Mouse (Mus musculus) kidney, adult 18-20 months (tissue): Measurements from ENCODE around the gene Scg2.

Source experiments
- DNase-seq: peaks from one replicate; pipeline ENCODE4 v3.0.0; 2021

Scg2 gene

GRCm38 (mm10) chr1:79439609-79440308 is at the start of gene Scg2:
Gene Scg2 (minus strand): TSS chr1:79440120.
- peak; percentile 65 for DNase-seq

GRCm38 (mm10) chr1:79485546-79485945 is 45.6 kb upstream of the Scg2 start:
- no peak for DNase-seq

GRCm38 (mm10) chr1:79470856-79471255 is 30.9 kb upstream of the Scg2 start:
- no peak for DNase-seq

- DNase-seq = no peak
Measured at GRCm38 (mm10) chr1:79469871-79470270, 30.0 kb upstream of the Scg2 start.

GRCm38 (mm10) chr1:79466585-79466984 is 26.7 kb upstream of the Scg2 start:
- no peak for DNase-seq

GRCm38 (mm10) chr1:79458558-79458957 is 18.6 kb upstream of the Scg2 start:
- DNase-seq = no peak

GRCm38 (mm10) chr1:79454164-79454563 is 14.2 kb upstream of the Scg2 start:
- no peak for DNase-seq

GRCm38 (mm10) chr1:79452339-79452738 is 12.4 kb upstream of the Scg2 start:
- no peak for DNase-seq

- DNase-seq = no peak
Measured at GRCm38 (mm10) chr1:79450343-79451021, 10.6 kb upstream of the Scg2 start.

- DNase-seq = no peak
Measured at GRCm38 (mm10) chr1:79449943-79450342, 10.0 kb upstream of the Scg2 start.

- no peak for DNase-seq
Measured at GRCm38 (mm10) chr1:79445586-79445985, 5.7 kb upstream of the Scg2 start.

GRCm38 (mm10) chr1:79437755-79438154 is 2.2 kb downstream of the Scg2 start:
- DNase-seq = no peak

- no peak for DNase-seq
Measured at GRCm38 (mm10) chr1:79436671-79437070, 3.2 kb downstream of the Scg2 start.

GRCm38 (mm10) chr1:79429058-79429457 is 10.9 kb downstream of the Scg2 start:
- DNase-seq = no peak

- DNase-seq = no peak
Measured at GRCm38 (mm10) chr1:79415496-79415895, 24.4 kb downstream of the Scg2 start.

- DNase-seq = no peak
Measured at GRCm38 (mm10) chr1:79406337-79406942, 33.5 kb downstream of the Scg2 start.

GRCm38 (mm10) chr1:79401090-79402012 is 38.6 kb downstream of the Scg2 start:
- DNase-seq = no peak

- peak; percentile 3 for DNase-seq
Measured at GRCm38 (mm10) chr1:79400284-79400683, 39.6 kb downstream of the Scg2 start.
